Mouse (Mus musculus): ENCODE results near the gene Atp8a1. TPM values are rescaled to one million over a fixed set of nuclear protein-coding genes. Genes with fewer than 3 reads are reported as not detected.

The Atp8a1 gene
- polyA plus RNA-seq, 1 experiment from 2014 or later, result 50.8 TPM

GRCm38 (mm10) chr5:67797006-67797958 is 50.0 kb downstream of the Atp8a1 start:
- H3K27ac ChIP-seq (ENCODE audit: low read depth, low read length), result 0 out of 2 replicates have a peak overlapping the region, but pooled peaks have one; percentile 39
- no peaks in the 10 kb centered on the region for H3K9me3 ChIP-seq (ENCODE audit: control insufficient read depth, low read length)
- H3K9ac ChIP-seq (ENCODE audit: low read depth, low read length), result no peak overlapping the region
- peak; percentile 60 for ATAC-seq
- H3K27me3 ChIP-seq (replicated peaks; ENCODE audit: control insufficient read depth, insufficient read depth, low read length), result no peaks in the 10 kb centered on the region
- H3K36me3 ChIP-seq (ENCODE audit: control insufficient read depth, insufficient read depth, low read length), result no peaks in the 10 kb centered on the region
- 56% methylated on average over 14 of the region's 14 CpGs for WGBS
- H3K4me2 ChIP-seq (ENCODE audit: low read length), result no peak overlapping the region; the same call in 1 of the 2 replicates
- H3K4me3 ChIP-seq (ENCODE audit: low read length), result no peak overlapping the region
- peaks cover 13% of the 10 kb centered on the region for H3K4me1 ChIP-seq (ENCODE audit: control insufficient read depth, insufficient read depth, low read depth, low read length)

- H3K27me3 ChIP-seq (replicated peaks; ENCODE audit: control insufficient read depth, insufficient read depth, low read length), result no peaks in the 10 kb centered on the region
- no peak overlapping the region for H3K4me3 ChIP-seq (ENCODE audit: low read length)
- no peaks in the 10 kb centered on the region for H3K36me3 ChIP-seq (ENCODE audit: control insufficient read depth, insufficient read depth, low read length)
- WGBS, result 79% methylated on average over 10 of the region's 10 CpGs
- H3K4me1 ChIP-seq (ENCODE audit: control insufficient read depth, insufficient read depth, low read depth, low read length), result peaks cover 13% of the 10 kb centered on the region
- H3K9ac ChIP-seq (ENCODE audit: low read depth, low read length), result no peak overlapping the region
- ATAC-seq, result no peak
- H3K27ac ChIP-seq (ENCODE audit: low read depth, low read length), result no peak overlapping the region
- H3K4me2 ChIP-seq (ENCODE audit: low read length), result no peak overlapping the region
- H3K9me3 ChIP-seq (ENCODE audit: control insufficient read depth, low read length), result no peaks in the 10 kb centered on the region
Measured at GRCm38 (mm10) chr5:67794129-67794800, 53.0 kb downstream of the Atp8a1 start.

- no peak for ATAC-seq
- H3K4me3 ChIP-seq (ENCODE audit: low read length), result no peak overlapping the region
- H3K27ac ChIP-seq (ENCODE audit: low read depth, low read length), result no peak overlapping the region
- H3K27me3 ChIP-seq (replicated peaks; ENCODE audit: control insufficient read depth, insufficient read depth, low read length), result no peaks in the 10 kb centered on the region
- no peak overlapping the region for H3K4me2 ChIP-seq (ENCODE audit: low read length)
- H3K9me3 ChIP-seq (ENCODE audit: control insufficient read depth, low read length), result no peaks in the 10 kb centered on the region
- no peak overlapping the region for H3K9ac ChIP-seq (ENCODE audit: low read depth, low read length)
- no peaks in the 10 kb centered on the region for H3K4me1 ChIP-seq (ENCODE audit: control insufficient read depth, insufficient read depth, low read depth, low read length)
- no peaks in the 10 kb centered on the region for H3K36me3 ChIP-seq (ENCODE audit: control insufficient read depth, insufficient read depth, low read length)
- 81% methylated on average over 7 of the region's 7 CpGs for whole genome bisulfite sequencing
Measured at GRCm38 (mm10) chr5:67782775-67783174, 64.5 kb downstream of the Atp8a1 start.

- H3K27ac ChIP-seq (ENCODE audit: low read depth, low read length), result no peak overlapping the region
- peaks cover 8% of the 10 kb centered on the region for H3K36me3 ChIP-seq (ENCODE audit: control insufficient read depth, insufficient read depth, low read length)
Measured at GRCm38 (mm10) chr5:67778026-67778425, 69.2 kb downstream of the Atp8a1 start.

GRCm38 (mm10) chr5:67774186-67774585 is 73.0 kb downstream of the Atp8a1 start:
- 95% methylated on average over 2 of the region's 2 CpGs for WGBS
- no peak overlapping the region for H3K4me2 ChIP-seq (ENCODE audit: low read length)
- no peak for ATAC-seq
- H3K9ac ChIP-seq (ENCODE audit: low read depth, low read length), result no peak overlapping the region
- peaks cover 8% of the 10 kb centered on the region for H3K36me3 ChIP-seq (ENCODE audit: control insufficient read depth, insufficient read depth, low read length)
- no peak overlapping the region for H3K27ac ChIP-seq (ENCODE audit: low read depth, low read length)
- H3K4me3 ChIP-seq (ENCODE audit: low read length), result no peak overlapping the region
- H3K9me3 ChIP-seq (ENCODE audit: control insufficient read depth, low read length), result no peaks in the 10 kb centered on the region
- no peaks in the 10 kb centered on the region for H3K4me1 ChIP-seq (ENCODE audit: control insufficient read depth, insufficient read depth, low read depth, low read length)
- no peaks in the 10 kb centered on the region for H3K27me3 ChIP-seq (replicated peaks; ENCODE audit: control insufficient read depth, insufficient read depth, low read length)

More at GRCm38 (mm10) chr5:67778026-67778425, 69.2 kb downstream of the Atp8a1 start:
- H3K9me3 ChIP-seq (ENCODE audit: control insufficient read depth, low read length), result no peaks in the 10 kb centered on the region
- no peak overlapping the region for H3K9ac ChIP-seq (ENCODE audit: low read depth, low read length)
- no peak overlapping the region for H3K4me3 ChIP-seq (ENCODE audit: low read length)
- no peaks in the 10 kb centered on the region for H3K4me1 ChIP-seq (ENCODE audit: control insufficient read depth, insufficient read depth, low read depth, low read length)
- H3K27me3 ChIP-seq (replicated peaks; ENCODE audit: control insufficient read depth, insufficient read depth, low read length), result no peaks in the 10 kb centered on the region
- H3K4me2 ChIP-seq (ENCODE audit: low read length), result 0 out of 2 replicates have a peak overlapping the region, but pooled peaks have one; percentile 15
- 62% methylated on average over 8 of the region's 8 CpGs for WGBS
- peak; percentile 82 for ATAC-seq

GRCm38 (mm10) chr5:67768708-67769107 is 78.5 kb downstream of the Atp8a1 start:
- Histone ChIP-seq H3K27ac (ENCODE audit: low read depth, low read length) (no peak overlapping the region), H3K4me3 (ENCODE audit: low read length) (no peak overlapping the region), H3K9me3 (ENCODE audit: control insufficient read depth, low read length) (no peaks in the 10 kb centered on the region), H3K4me1 (ENCODE audit: control insufficient read depth, insufficient read depth, low read depth, low read length) (no peaks in the 10 kb centered on the region), H3K27me3 (replicated peaks; ENCODE audit: control insufficient read depth, insufficient read depth, low read length) (no peaks in the 10 kb centered on the region), H3K36me3 (ENCODE audit: control insufficient read depth, insufficient read depth, low read length) (peaks cover 3% of the 10 kb centered on the region; the same call in 1 of the 2 replicates), H3K9ac (ENCODE audit: low read depth, low read length) (no peak overlapping the region), H3K4me2 (ENCODE audit: low read length) (no peak overlapping the region)
- no peak for ATAC-seq
- WGBS, result 90% methylated on average over 8 of the region's 8 CpGs

GRCm38 (mm10) chr5:67764798-67765197 is 82.4 kb downstream of the Atp8a1 start:
- Histone ChIP-seq H3K9me3 (ENCODE audit: control insufficient read depth, low read length) (no peaks in the 10 kb centered on the region), H3K4me3 (ENCODE audit: low read length) (no peak overlapping the region), H3K36me3 (ENCODE audit: control insufficient read depth, insufficient read depth, low read length) (peaks cover 6% of the 10 kb centered on the region; the same call in 1 of the 2 replicates), H3K4me2 (ENCODE audit: low read length) (no peak overlapping the region), H3K27me3 (replicated peaks; ENCODE audit: control insufficient read depth, insufficient read depth, low read length) (no peaks in the 10 kb centered on the region), H3K27ac (ENCODE audit: low read depth, low read length) (no peak overlapping the region), H3K4me1 (ENCODE audit: control insufficient read depth, insufficient read depth, low read depth, low read length) (no peaks in the 10 kb centered on the region), H3K9ac (ENCODE audit: low read depth, low read length) (no peak overlapping the region)
- whole genome bisulfite sequencing, result 88% methylated on average over 3 of the region's 3 CpGs
- no peak for ATAC-seq

GRCm38 (mm10) chr5:67758126-67758525 is 89.1 kb downstream of the Atp8a1 start:
- WGBS, result 86% methylated on average over 6 of the region's 6 CpGs
- Histone ChIP-seq H3K36me3 (ENCODE audit: control insufficient read depth, insufficient read depth, low read length) (peaks cover 2% of the 10 kb centered on the region; the same call in 1 of the 2 replicates), H3K4me2 (ENCODE audit: low read length) (no peak overlapping the region), H3K4me1 (ENCODE audit: control insufficient read depth, insufficient read depth, low read depth, low read length) (no peaks in the 10 kb centered on the region), H3K27ac (ENCODE audit: low read depth, low read length) (no peak overlapping the region), H3K4me3 (ENCODE audit: low read length) (no peak overlapping the region), H3K9ac (ENCODE audit: low read depth, low read length) (no peak overlapping the region), H3K27me3 (replicated peaks; ENCODE audit: control insufficient read depth, insufficient read depth, low read length) (no peaks in the 10 kb centered on the region), H3K9me3 (ENCODE audit: control insufficient read depth, low read length) (no peaks in the 10 kb centered on the region)
- ATAC-seq, result peak; percentile 35

- Histone ChIP-seq H3K9me3 (ENCODE audit: control insufficient read depth, low read length) (no peaks in the 10 kb centered on the region), H3K9ac (ENCODE audit: low read depth, low read length) (no peak overlapping the region), H3K27me3 (replicated peaks; ENCODE audit: control insufficient read depth, insufficient read depth, low read length) (no peaks in the 10 kb centered on the region), H3K4me3 (ENCODE audit: low read length) (no peak overlapping the region), H3K4me2 (ENCODE audit: low read length) (no peak overlapping the region), H3K27ac (ENCODE audit: low read depth, low read length) (no peak overlapping the region), H3K4me1 (ENCODE audit: control insufficient read depth, insufficient read depth, low read depth, low read length) (peaks cover 6% of the 10 kb centered on the region), H3K36me3 (ENCODE audit: control insufficient read depth, insufficient read depth, low read length) (no peaks in the 10 kb centered on the region; the same call in 1 of the 2 replicates)
- no peak for ATAC-seq
- 18% methylated on average over 6 of the region's 6 CpGs for WGBS
Measured at GRCm38 (mm10) chr5:67756138-67756537, 91.1 kb downstream of the Atp8a1 start.

All from hindbrain, embryonic 16.5 days (tissue).